Mouse (Mus musculus): ENCODE measurements around the gene Fgfr2. TPM values are rescaled to one million over a fixed set of nuclear protein-coding genes. Genes with fewer than 3 reads are reported as not detected.

The Fgfr2 gene
- polyA plus RNA-seq, 1 experiment from 2014 or later = 24.1 TPM

DNA sequence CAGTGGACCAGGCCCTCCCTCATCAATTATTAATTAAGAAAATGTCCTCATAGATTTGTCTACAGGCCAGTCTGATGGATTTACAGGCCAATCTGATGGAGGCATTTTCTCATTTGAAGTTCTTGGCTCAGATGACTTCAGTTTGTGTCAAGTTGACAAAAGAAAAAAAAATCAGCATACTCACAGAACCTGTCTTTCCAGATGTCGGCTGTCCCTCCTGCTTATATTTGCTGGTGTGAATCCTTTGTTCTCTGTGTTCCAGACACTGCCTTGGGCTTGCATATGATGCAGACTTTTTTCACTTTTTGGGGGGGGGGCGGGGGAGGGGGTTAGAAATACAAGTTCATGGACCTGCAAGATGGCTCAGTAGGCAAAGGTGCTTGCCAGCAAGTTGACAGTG is 1472.9 kb downstream of the Fgfr2 start:
- H3K9ac ChIP-seq (ENCODE audit: low read depth, low read length) = no peak overlapping the region
- H3K9me3 ChIP-seq (ENCODE audit: control insufficient read depth, low read length) = no peaks in the 10 kb centered on the region
- no peak for ATAC-seq
- H3K4me2 ChIP-seq (ENCODE audit: low read length) = no peak overlapping the region
- peaks cover 10% of the 10 kb centered on the region for H3K27me3 ChIP-seq (replicated peaks; ENCODE audit: control insufficient read depth, insufficient read depth, low read length)
- no peak overlapping the region for H3K27ac ChIP-seq (ENCODE audit: low read depth, low read length)
- H3K4me1 ChIP-seq (ENCODE audit: control insufficient read depth, insufficient read depth, low read depth, low read length) = no peaks in the 10 kb centered on the region
- H3K36me3 ChIP-seq (ENCODE audit: control insufficient read depth, insufficient read depth, low read length) = no peaks in the 10 kb centered on the region
- 53% methylated on average over 2 of the region's 2 CpGs for WGBS
- H3K4me3 ChIP-seq (ENCODE audit: low read length) = no peak overlapping the region

DNA sequence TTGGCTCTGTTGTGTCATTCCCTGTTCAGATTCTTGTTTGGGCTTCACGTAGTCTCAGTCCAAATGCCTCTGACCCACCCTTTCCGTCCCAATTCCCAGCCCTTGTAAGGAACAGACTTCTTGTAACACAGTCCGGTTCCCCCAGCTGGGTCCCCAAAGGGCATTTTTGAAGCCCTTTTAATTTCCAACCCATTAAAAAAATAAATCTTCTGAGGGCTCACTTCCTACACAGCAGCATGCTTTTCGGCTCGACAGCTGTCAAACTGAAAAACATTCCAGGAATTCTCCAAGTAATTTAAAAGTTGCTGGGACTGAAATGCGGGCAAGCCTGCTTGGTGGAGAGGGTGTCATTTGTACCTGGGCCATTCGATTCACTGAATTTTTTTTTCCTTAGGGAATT is 1474.9 kb downstream of the Fgfr2 start:
- H3K27ac ChIP-seq (ENCODE audit: low read depth, low read length) = no peak overlapping the region
- no peaks in the 10 kb centered on the region for H3K36me3 ChIP-seq (ENCODE audit: control insufficient read depth, insufficient read depth, low read length)
- no peaks in the 10 kb centered on the region for H3K9me3 ChIP-seq (ENCODE audit: control insufficient read depth, low read length)
- peaks cover 11% of the 10 kb centered on the region for H3K27me3 ChIP-seq (replicated peaks; ENCODE audit: control insufficient read depth, insufficient read depth, low read length)
- H3K9ac ChIP-seq (ENCODE audit: low read depth, low read length) = no peak overlapping the region
- 29% methylated on average over 7 of the region's 7 CpGs for WGBS
- H3K4me3 ChIP-seq (ENCODE audit: low read length) = no peak overlapping the region
- no peak for ATAC-seq
- H3K4me2 ChIP-seq (ENCODE audit: low read length) = no peak overlapping the region
- peaks cover 13% of the 10 kb centered on the region for H3K4me1 ChIP-seq (ENCODE audit: control insufficient read depth, insufficient read depth, low read depth, low read length)

DNA sequence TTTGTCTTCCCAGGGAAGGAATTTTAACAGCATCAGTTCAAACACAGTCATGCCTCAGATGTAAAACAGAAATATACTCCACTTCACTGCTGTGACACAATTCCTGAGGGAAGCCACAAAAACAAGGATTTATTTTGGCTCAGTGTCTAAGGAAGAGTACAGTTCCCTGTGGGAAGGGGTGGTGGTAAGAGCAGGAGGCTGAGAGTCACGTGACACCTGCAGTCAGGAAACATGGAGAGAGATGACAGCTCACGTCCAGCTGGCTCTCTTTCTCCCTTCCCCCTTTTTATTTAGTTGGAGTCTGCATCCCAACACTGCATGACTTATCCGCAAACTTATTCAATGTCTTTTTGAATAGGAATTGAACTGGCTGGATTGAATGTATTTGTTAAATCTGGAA is 1475.6 kb downstream of the Fgfr2 start:
- H3K4me2 ChIP-seq (ENCODE audit: low read length) = no peak overlapping the region
- H3K4me1 ChIP-seq (ENCODE audit: control insufficient read depth, insufficient read depth, low read depth, low read length) = peaks cover 13% of the 10 kb centered on the region
- H3K4me3 ChIP-seq (ENCODE audit: low read length) = no peak overlapping the region
- no peak overlapping the region for H3K9ac ChIP-seq (ENCODE audit: low read depth, low read length)
- no peaks in the 10 kb centered on the region for H3K36me3 ChIP-seq (ENCODE audit: control insufficient read depth, insufficient read depth, low read length)
- ATAC-seq = no peak
- H3K9me3 ChIP-seq (ENCODE audit: control insufficient read depth, low read length) = no peaks in the 10 kb centered on the region
- H3K27ac ChIP-seq (ENCODE audit: low read depth, low read length) = no peak overlapping the region
- 48% methylated on average over 3 of the region's 3 CpGs for WGBS
- H3K27me3 ChIP-seq (replicated peaks; ENCODE audit: control insufficient read depth, insufficient read depth, low read length) = peaks cover 14% of the 10 kb centered on the region

DNA sequence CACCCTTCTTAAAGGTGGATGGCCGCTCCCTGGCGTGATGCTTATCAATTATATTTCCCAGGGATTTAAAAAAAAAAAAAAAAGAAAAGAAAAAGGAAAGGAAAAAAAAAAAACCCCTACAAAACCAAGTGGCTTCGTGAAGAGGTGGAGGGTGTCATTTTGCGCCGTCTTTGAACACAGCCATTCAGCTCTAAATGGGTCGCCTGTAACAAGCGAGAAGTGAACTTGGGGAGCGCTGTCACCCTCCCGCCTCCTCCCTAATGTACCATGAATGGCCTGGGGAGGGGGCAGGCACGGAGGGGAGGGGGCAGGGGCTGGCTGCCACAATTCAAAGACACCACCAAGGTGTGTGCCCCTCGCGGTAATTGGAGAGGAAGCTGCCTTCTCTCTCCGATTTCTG is 1478.6 kb downstream of the Fgfr2 start:
- 3% methylated on average over 13 of the region's 13 CpGs for WGBS
- peaks cover 13% of the 10 kb centered on the region for H3K4me1 ChIP-seq (ENCODE audit: control insufficient read depth, insufficient read depth, low read depth, low read length)
- H3K27me3 ChIP-seq (replicated peaks; ENCODE audit: control insufficient read depth, insufficient read depth, low read length) = peaks cover 17% of the 10 kb centered on the region
- no peak for ATAC-seq
- H3K9me3 ChIP-seq (ENCODE audit: control insufficient read depth, low read length) = no peaks in the 10 kb centered on the region
- peak overlapping the region; percentile 20 for H3K4me3 ChIP-seq (ENCODE audit: low read length)
- H3K4me2 ChIP-seq (ENCODE audit: low read length) = peak overlapping the region; percentile 49
- no peaks in the 10 kb centered on the region for H3K36me3 ChIP-seq (ENCODE audit: control insufficient read depth, insufficient read depth, low read length)
- H3K27ac ChIP-seq (ENCODE audit: low read depth, low read length) = no peak overlapping the region
- no peak overlapping the region for H3K9ac ChIP-seq (ENCODE audit: low read depth, low read length)

DNA sequence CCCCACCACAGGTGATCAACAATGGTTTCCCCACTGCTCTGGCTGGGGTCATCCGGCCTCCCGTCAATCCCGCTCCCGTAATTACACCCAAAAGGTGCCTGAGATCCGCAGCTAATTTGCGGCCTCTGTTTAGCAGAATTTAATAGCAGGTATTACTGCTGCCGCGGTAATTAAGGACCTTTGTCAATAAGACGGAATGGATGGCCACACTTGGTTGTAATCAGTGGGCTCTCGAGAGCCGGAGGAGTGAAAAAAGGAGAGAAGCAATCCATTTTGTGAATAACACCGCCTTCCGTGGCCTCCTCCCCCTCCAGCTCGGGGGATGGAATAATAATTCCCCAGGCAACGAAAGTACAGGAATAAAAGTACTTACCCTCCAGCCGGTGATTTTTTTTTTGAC is 1479.1 kb downstream of the Fgfr2 start:
- Histone ChIP-seq H3K4me3 (ENCODE audit: low read length) (peak overlapping the region; percentile 18), H3K4me2 (ENCODE audit: low read length) (peak overlapping the region; percentile 49), H3K9me3 (ENCODE audit: control insufficient read depth, low read length) (no peaks in the 10 kb centered on the region), H3K27ac (ENCODE audit: low read depth, low read length) (no peak overlapping the region), H3K36me3 (ENCODE audit: control insufficient read depth, insufficient read depth, low read length) (no peaks in the 10 kb centered on the region), H3K27me3 (replicated peaks; ENCODE audit: control insufficient read depth, insufficient read depth, low read length) (peaks cover 17% of the 10 kb centered on the region), H3K9ac (ENCODE audit: low read depth, low read length) (no peak overlapping the region), H3K4me1 (ENCODE audit: control insufficient read depth, insufficient read depth, low read depth, low read length) (peaks cover 13% of the 10 kb centered on the region)
- 2% methylated on average over 16 of the region's 16 CpGs for WGBS
- no peak for ATAC-seq

DNA sequence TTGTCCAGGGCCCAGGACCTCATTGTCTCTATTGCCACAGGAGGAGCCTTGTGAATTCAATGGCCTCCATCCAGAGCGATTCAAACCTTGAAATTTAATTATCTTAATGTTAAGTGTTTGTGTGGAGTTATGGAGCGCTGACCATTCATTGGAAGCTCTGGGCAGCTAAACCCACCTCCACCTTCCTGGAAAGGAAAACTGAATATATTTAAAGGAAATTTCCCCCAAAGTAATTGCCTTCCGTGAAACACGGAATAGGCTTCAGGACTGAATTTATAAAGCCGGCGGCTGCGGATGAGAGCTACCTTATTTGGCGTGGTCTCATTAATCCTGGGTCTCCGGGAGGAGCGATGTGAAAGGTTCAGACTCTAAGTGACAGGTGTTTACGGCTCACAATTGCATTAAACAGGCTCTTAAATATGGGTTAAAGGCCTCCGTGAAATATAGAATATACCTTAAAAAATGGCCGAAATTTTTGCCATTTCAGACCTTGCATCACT is 1479.8 kb downstream of the Fgfr2 start:
- Histone ChIP-seq H3K4me3 (ENCODE audit: low read length) (no peak overlapping the region), H3K9ac (ENCODE audit: low read depth, low read length) (no peak overlapping the region), H3K4me2 (ENCODE audit: low read length) (no peak overlapping the region), H3K4me1 (ENCODE audit: control insufficient read depth, insufficient read depth, low read depth, low read length) (peaks cover 13% of the 10 kb centered on the region), H3K9me3 (ENCODE audit: control insufficient read depth, low read length) (no peaks in the 10 kb centered on the region), H3K27ac (ENCODE audit: low read depth, low read length) (no peak overlapping the region), H3K36me3 (ENCODE audit: control insufficient read depth, insufficient read depth, low read length) (no peaks in the 10 kb centered on the region), H3K27me3 (replicated peaks; ENCODE audit: control insufficient read depth, insufficient read depth, low read length) (peaks cover 17% of the 10 kb centered on the region)
- 17% methylated on average over 13 of the region's 13 CpGs for WGBS
- ATAC-seq = no peak

DNA sequence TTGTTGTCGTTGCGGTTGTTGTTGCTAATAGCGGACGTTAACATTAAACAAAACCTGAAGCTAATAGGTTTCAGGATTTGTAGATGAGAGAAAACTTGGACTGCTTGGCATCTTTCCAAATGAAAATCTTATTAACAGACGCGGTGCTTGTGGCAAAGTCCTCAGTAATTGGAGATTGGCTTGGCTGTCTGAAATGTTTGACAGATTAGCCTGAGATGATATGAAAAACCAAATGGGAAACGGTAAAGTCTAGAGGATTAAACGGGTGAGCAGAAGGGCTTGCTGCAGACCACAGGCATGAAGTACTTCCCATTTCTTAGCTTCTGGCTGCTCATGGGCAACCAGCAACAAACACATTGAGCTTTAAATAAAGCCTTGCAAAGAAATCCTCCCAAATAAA is 1493.6 kb downstream of the Fgfr2 start:
- no peaks in the 10 kb centered on the region for H3K9me3 ChIP-seq (ENCODE audit: control insufficient read depth, low read length)
- no peak overlapping the region for H3K4me2 ChIP-seq (ENCODE audit: low read length)
- ATAC-seq = no peak
- no peak overlapping the region for H3K27ac ChIP-seq (ENCODE audit: low read depth, low read length)
- WGBS = 44% methylated on average over 8 of the region's 8 CpGs
- no peak overlapping the region for H3K4me3 ChIP-seq (ENCODE audit: low read length)
- peaks cover 10% of the 10 kb centered on the region; the same call in 1 of the 2 replicates for H3K4me1 ChIP-seq (ENCODE audit: control insufficient read depth, insufficient read depth, low read depth, low read length)
- H3K9ac ChIP-seq (ENCODE audit: low read depth, low read length) = no peak overlapping the region
- no peaks in the 10 kb centered on the region for H3K36me3 ChIP-seq (ENCODE audit: control insufficient read depth, insufficient read depth, low read length)
- H3K27me3 ChIP-seq (replicated peaks; ENCODE audit: control insufficient read depth, insufficient read depth, low read length) = no peaks in the 10 kb centered on the region

DNA sequence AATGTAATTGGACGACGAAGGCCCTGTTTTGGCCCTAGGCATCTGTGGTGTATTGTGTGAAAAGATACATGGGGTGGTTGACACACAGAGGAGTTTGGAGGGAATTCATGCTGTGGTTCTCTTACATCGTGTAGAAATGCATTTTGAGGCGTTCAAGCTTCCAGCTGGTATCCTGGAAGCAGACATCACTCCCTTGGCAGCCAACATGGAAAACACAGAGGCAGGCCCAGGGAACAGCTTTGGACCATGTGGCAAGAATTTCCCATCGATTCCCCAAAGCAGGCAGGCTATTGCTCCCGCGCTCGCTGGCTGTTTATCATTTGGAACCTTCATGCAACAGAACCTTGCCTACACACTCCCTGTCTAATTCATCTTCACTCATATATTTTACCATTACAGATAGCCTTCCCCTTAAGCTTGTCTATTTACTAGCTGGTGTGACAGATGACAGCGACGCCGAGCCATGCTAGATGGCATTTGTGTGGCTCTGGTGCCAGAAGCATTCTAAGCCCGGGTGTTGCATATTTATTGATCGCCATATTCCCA is 1494.2 kb downstream of the Fgfr2 start:
- no peak overlapping the region for H3K9ac ChIP-seq (ENCODE audit: low read depth, low read length)
- no peaks in the 10 kb centered on the region for H3K36me3 ChIP-seq (ENCODE audit: control insufficient read depth, insufficient read depth, low read length)
- H3K27ac ChIP-seq (ENCODE audit: low read depth, low read length) = peak overlapping the region; percentile 46; the same call in 1 of the 2 replicates
- peaks cover 10% of the 10 kb centered on the region; the same call in 1 of the 2 replicates for H3K4me1 ChIP-seq (ENCODE audit: control insufficient read depth, insufficient read depth, low read depth, low read length)
- 60% methylated on average over 13 of the region's 13 CpGs for WGBS
- H3K4me2 ChIP-seq (ENCODE audit: low read length) = no peak overlapping the region
- peak; percentile 71 for ATAC-seq
- no peaks in the 10 kb centered on the region for H3K27me3 ChIP-seq (replicated peaks; ENCODE audit: control insufficient read depth, insufficient read depth, low read length)
- H3K4me3 ChIP-seq (ENCODE audit: low read length) = no peak overlapping the region
- no peaks in the 10 kb centered on the region for H3K9me3 ChIP-seq (ENCODE audit: control insufficient read depth, low read length)

DNA sequence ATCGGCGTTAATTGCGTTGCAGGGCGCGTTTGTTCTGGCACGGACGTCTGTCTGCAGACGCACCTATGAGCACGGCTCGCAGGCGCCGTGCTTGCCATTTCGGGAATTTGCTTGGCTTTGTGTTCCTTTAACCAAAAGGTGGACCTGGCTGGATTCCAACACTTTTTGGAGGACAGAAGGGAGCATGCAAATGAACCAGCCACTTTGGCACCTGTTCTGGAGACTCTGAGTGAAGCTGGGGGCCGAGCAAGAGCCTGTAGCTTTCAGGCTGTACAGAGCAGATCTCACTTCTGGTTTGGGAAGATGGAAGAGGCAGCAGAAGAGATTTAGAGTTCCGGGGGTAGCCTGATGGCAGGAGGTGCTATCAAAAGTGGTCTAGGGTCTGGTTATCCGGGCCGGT is 1494.8 kb downstream of the Fgfr2 start:
- Histone ChIP-seq H3K36me3 (ENCODE audit: control insufficient read depth, insufficient read depth, low read length) (no peaks in the 10 kb centered on the region), H3K27ac (ENCODE audit: low read depth, low read length) (peak overlapping the region; percentile 46; the same call in 1 of the 2 replicates), H3K27me3 (replicated peaks; ENCODE audit: control insufficient read depth, insufficient read depth, low read length) (no peaks in the 10 kb centered on the region), H3K4me2 (ENCODE audit: low read length) (peak overlapping the region; percentile 10; the same call in 1 of the 2 replicates), H3K9me3 (ENCODE audit: control insufficient read depth, low read length) (no peaks in the 10 kb centered on the region), H3K4me1 (ENCODE audit: control insufficient read depth, insufficient read depth, low read depth, low read length) (peaks cover 10% of the 10 kb centered on the region; the same call in 1 of the 2 replicates), H3K9ac (ENCODE audit: low read depth, low read length) (no peak overlapping the region), H3K4me3 (ENCODE audit: low read length) (no peak overlapping the region)
- 72% methylated on average over 17 of the region's 17 CpGs for WGBS
- 0 out of 2 replicates have a peak, but pooled peaks have one; percentile 42 for ATAC-seq
